Mouse (Mus musculus): ENCODE data around the gene Spon1.
A peak's percentile ranks its signal among the peaks of the same experiment; 100 is the strongest.

Spon1 gene

DNA sequence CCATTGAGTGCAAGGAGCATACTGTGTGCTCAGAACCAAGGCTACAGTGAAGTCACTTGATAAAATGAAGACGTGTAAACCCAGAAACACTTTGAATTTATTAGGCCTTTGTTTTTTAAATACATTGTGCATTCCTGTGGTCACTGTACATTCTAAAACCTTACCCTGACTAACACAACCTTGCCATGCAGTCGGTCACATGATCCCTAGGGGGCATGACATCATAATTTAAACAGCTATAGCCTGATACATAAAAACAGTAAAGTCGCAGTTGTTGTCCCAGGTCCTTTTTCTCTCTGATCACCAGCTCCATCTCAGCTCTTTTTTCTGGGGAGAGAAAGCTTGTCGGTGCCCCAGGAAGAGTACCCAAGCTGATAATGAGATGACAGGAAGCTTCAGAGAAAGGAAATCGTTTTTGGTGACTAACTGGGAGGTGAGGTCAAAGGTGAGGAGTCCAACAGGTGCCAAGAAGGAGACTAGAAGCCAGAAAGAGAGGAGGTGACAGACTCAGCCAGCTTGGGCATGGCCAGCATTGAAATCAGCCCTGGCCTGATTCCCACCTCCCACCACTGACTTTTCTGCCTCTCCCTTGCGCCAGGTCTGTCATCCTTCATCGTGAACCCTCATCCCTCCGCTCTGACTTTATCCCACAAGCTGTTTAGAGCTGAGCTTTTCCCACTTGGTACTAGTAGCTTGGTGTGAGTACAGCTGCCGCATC, 246.1 kb downstream of the Spon1 start:
- no peaks in the 10 kb centered on the region for H3K4me1 ChIP-seq (replicated peaks; ENCODE audit: low read depth, low read length)
- no peak overlapping the region for H3K4me3 ChIP-seq (replicated peaks; ENCODE audit: low read length)
- no peaks in the 10 kb centered on the region for H3K36me3 ChIP-seq (ENCODE audit: insufficient read depth, low read length)
- TF ChIP-seq CTCF (conservative IDR thresholded peaks at IDR 0.05; ENCODE audit: low read length), result no peak
- TF ChIP-seq POU5F1 (IDR thresholded peaks at IDR 0.05; ENCODE audit: borderline replicate concordance, low read length), result no peak
- TF ChIP-seq NANOG (IDR thresholded peaks at IDR 0.05; ENCODE audit: borderline replicate concordance, low read length), result no peak
- H3K9me3 ChIP-seq (ENCODE audit: low read length), result no peaks in the 10 kb centered on the region
- H3K27me3 ChIP-seq (ENCODE audit: insufficient read depth, low read length), result peaks cover 8% of the 10 kb centered on the region; the same call in 1 of the 2 replicates

DNA sequence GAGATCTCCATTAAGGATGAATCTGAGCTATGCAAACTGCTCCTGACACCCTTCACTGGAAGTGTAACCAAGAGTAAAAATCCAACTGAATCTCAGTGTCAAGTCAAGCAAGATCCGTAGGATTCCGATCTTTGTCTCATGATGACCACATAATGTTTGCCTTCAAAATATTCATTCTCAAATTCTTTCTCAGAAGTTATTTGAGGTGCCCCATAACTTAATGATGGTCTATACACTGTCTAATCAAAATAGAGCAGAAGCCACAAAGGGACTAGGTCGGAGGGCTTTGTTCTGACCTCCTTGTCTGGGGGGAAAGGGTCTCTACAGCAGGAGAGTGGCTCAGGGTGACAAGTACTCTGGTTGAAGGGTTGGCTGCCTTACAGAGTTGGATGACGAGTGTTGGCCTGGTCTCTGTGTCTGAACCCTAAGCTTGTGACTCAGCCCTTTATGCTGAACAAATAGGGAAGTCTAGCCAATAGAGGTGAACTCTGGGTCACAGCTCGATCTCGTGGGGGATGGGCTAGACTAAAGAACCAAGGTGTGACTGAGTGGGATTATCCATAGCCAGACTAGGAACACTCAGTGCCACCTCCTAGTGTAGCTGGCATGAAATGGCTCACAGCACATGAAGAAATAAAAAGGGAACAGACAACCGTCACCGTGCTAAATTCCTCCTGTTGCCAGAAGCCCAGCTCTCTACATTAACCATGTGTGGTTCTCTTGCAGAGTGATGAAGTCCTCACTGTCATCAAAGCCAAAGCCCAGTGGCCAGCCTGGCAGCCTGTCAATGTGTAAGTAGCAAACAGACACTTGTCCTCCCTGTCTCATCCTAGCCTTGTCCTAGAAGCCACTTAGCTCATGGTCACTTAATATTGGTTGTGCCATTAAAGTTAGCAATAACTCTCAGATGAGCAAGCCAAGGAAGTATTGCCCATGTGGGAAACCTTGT, 250.5 kb downstream of the Spon1 start:
- no peak overlapping the region for H3K4me3 ChIP-seq (replicated peaks; ENCODE audit: low read length)
- H3K36me3 ChIP-seq (ENCODE audit: insufficient read depth, low read length), result no peaks in the 10 kb centered on the region
- 0 out of 2 replicates have a peak, but pooled peaks cover 2% of the 10 kb centered on the region for H3K4me1 ChIP-seq (replicated peaks; ENCODE audit: low read depth, low read length)
- peaks cover 2% of the 10 kb centered on the region; the same call in 1 of the 2 replicates for H3K27me3 ChIP-seq (ENCODE audit: insufficient read depth, low read length)
- no peaks in the 10 kb centered on the region for H3K9me3 ChIP-seq (ENCODE audit: low read length)
- TF ChIP-seq CTCF (conservative IDR thresholded peaks at IDR 0.05; ENCODE audit: low read length) (no peak), POU5F1 (IDR thresholded peaks at IDR 0.05; ENCODE audit: borderline replicate concordance, low read length) (no peak), NANOG (IDR thresholded peaks at IDR 0.05; ENCODE audit: borderline replicate concordance, low read length) (no peak)

DNA sequence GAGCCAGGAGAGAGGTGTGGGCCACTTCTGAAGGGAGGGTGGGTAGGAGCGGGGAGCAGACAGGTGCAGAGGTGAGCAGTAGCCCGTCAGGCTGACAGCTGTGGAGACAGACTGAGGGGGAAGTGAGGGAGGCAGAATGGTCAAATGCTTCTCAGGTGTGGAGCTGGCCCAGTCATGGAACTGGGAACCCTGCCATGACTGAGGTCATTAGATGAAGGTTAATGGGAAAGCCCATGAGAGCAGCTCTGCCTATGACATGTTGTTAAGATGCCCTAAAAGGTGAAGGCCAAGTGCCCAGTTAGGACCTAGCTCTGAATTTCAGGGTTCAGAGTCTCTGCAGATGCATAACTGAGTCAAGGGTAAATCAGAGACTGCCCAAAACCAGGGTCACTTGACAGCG, 253.1 kb downstream of the Spon1 start:
- TF ChIP-seq NANOG (IDR thresholded peaks at IDR 0.05; ENCODE audit: borderline replicate concordance, low read length) (no peak), CTCF (conservative IDR thresholded peaks at IDR 0.05; ENCODE audit: low read length) (no peak), POU5F1 (IDR thresholded peaks at IDR 0.05; ENCODE audit: borderline replicate concordance, low read length) (no peak)
- H3K36me3 ChIP-seq (ENCODE audit: insufficient read depth, low read length), result no peaks in the 10 kb centered on the region
- H3K4me1 ChIP-seq (replicated peaks; ENCODE audit: low read depth, low read length), result 0 out of 2 replicates have a peak, but pooled peaks cover 2% of the 10 kb centered on the region
- no peak overlapping the region for H3K4me3 ChIP-seq (replicated peaks; ENCODE audit: low read length)
- H3K27me3 ChIP-seq (ENCODE audit: insufficient read depth, low read length), result peaks cover 2% of the 10 kb centered on the region; the same call in 1 of the 2 replicates
- no peaks in the 10 kb centered on the region for H3K9me3 ChIP-seq (ENCODE audit: low read length)

DNA sequence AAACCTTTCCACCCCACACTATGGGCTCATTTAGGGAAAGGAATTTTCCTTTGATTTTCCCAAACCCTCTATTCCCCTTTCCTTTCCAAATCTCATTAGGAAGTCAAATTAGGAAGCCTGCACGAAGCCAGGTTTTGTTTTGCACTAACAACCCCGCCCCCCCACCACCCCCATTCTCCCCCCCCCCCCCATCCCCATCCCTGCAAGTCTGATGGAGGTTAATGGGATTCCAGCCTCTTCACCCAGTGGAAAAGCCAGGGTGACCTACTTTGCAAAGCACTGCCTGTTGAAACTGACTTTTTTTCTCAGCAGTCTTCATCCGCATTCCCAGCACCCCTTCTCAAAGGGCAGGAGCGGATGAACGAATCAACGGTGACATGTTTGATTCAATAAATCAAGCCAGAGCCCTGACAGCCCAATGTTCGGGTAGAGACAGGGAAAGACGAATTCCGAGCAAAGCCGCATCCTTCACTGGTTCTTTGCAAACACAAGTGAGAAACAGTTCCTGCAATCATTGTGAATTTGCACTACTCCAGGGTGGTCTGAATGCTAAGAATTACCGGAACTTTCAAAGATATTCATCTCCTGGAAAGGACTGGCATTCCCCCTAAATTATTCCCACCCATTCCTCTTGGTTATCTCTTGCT, 254.4 kb downstream of the Spon1 start:
- TF ChIP-seq POU5F1 (IDR thresholded peaks at IDR 0.05; ENCODE audit: borderline replicate concordance, low read length), result no peak
- no peak for TF ChIP-seq CTCF (conservative IDR thresholded peaks at IDR 0.05; ENCODE audit: low read length)
- no peak for TF ChIP-seq NANOG (IDR thresholded peaks at IDR 0.05; ENCODE audit: borderline replicate concordance, low read length)
- Histone ChIP-seq H3K27me3 (ENCODE audit: insufficient read depth, low read length) (peaks cover 2% of the 10 kb centered on the region; the same call in 1 of the 2 replicates), H3K9me3 (ENCODE audit: low read length) (peaks cover 7% of the 10 kb centered on the region; the same call in 1 of the 2 replicates), H3K36me3 (ENCODE audit: insufficient read depth, low read length) (no peaks in the 10 kb centered on the region), H3K4me1 (replicated peaks; ENCODE audit: low read depth, low read length) (0 out of 2 replicates have a peak, but pooled peaks cover 2% of the 10 kb centered on the region), H3K4me3 (replicated peaks; ENCODE audit: low read length) (no peak overlapping the region)

DNA sequence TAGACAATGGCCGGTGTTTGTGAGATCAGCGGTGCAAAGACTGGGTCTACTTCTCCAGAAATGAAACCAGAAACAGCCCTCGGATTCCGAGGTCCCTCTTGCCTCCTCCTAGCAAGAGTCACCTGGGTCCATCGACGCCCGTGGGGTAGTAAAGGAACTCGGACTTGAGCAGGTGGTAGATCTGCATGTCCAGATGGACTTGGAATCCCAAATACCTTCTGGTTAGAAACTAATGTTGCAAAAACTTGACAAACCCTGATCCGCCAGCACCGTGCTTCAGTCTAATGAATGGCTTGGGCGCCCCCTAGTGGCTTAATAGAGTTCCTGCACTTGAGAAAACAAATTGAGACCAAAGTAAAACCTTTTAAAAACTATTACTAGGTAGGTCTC, 254.9 kb downstream of the Spon1 start:
- no peak for TF ChIP-seq NANOG (IDR thresholded peaks at IDR 0.05; ENCODE audit: borderline replicate concordance, low read length)
- peak; percentile 75 for TF ChIP-seq CTCF (conservative IDR thresholded peaks at IDR 0.05; ENCODE audit: low read length)
- TF ChIP-seq POU5F1 (IDR thresholded peaks at IDR 0.05; ENCODE audit: borderline replicate concordance, low read length), result no peak
- H3K4me1 ChIP-seq (replicated peaks; ENCODE audit: low read depth, low read length), result 0 out of 2 replicates have a peak, but pooled peaks cover 2% of the 10 kb centered on the region
- no peaks in the 10 kb centered on the region for H3K36me3 ChIP-seq (ENCODE audit: insufficient read depth, low read length)
- peaks cover 7% of the 10 kb centered on the region; the same call in 1 of the 2 replicates for H3K9me3 ChIP-seq (ENCODE audit: low read length)
- peaks cover 5% of the 10 kb centered on the region; the same call in 1 of the 2 replicates for H3K27me3 ChIP-seq (ENCODE audit: insufficient read depth, low read length)
- H3K4me3 ChIP-seq (replicated peaks; ENCODE audit: low read length), result no peak overlapping the region

DNA sequence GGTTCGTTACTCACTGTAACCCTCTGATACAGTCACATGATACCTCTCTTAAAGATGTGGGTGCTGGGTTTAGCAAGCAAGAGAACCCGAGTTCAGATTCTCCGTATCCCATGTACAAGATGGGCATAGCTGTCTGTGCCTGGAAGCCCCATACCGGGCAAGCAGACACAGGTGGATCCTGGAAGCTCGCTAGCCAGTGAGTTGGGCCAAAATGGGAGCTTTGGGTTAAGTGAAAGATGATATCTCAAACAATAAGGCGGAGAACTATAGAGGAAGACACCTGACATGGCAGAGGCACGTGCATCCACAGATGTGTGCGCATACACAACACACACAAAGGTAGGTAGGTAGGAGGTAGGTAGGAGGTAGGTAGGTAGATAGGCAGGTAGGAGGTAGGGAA, 261.1 kb downstream of the Spon1 start:
- H3K4me3 ChIP-seq (replicated peaks; ENCODE audit: low read length), result no peak overlapping the region
- TF ChIP-seq POU5F1 (IDR thresholded peaks at IDR 0.05; ENCODE audit: borderline replicate concordance, low read length) (no peak), CTCF (conservative IDR thresholded peaks at IDR 0.05; ENCODE audit: low read length) (no peak), NANOG (IDR thresholded peaks at IDR 0.05; ENCODE audit: borderline replicate concordance, low read length) (no peak)
- no peaks in the 10 kb centered on the region for H3K36me3 ChIP-seq (ENCODE audit: insufficient read depth, low read length)
- H3K9me3 ChIP-seq (ENCODE audit: low read length), result peaks cover 7% of the 10 kb centered on the region; the same call in 1 of the 2 replicates
- H3K27me3 ChIP-seq (ENCODE audit: insufficient read depth, low read length), result peaks cover 11% of the 10 kb centered on the region
- no peaks in the 10 kb centered on the region for H3K4me1 ChIP-seq (replicated peaks; ENCODE audit: low read depth, low read length)

DNA sequence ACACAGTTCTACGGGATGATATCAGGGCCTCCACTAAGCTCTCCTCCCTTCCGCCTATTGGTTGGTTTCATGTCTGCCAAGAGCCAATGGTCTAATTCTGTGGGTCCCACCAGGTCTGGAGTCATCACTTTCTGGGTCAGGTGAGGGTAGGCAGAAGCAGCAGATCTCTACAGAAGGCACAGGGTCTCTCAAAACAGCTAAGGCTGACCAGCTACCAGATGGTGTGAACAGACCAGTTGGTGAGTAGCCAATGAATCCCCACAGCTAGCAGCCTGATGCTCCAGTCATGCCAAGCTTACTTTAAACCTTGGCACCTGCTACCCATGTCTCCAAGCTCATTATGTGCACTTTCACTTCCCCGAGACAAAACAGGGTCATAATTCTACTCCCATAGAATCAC, 261.6 kb downstream of the Spon1 start:
- H3K4me1 ChIP-seq (replicated peaks; ENCODE audit: low read depth, low read length), result peaks cover under 1% of the 10 kb centered on the region; the same call in 1 of the 2 replicates
- peaks cover 7% of the 10 kb centered on the region; the same call in 1 of the 2 replicates for H3K9me3 ChIP-seq (ENCODE audit: low read length)
- no peak overlapping the region for H3K4me3 ChIP-seq (replicated peaks; ENCODE audit: low read length)
- TF ChIP-seq CTCF (conservative IDR thresholded peaks at IDR 0.05; ENCODE audit: low read length), result no peak
- no peaks in the 10 kb centered on the region for H3K36me3 ChIP-seq (ENCODE audit: insufficient read depth, low read length)
- peaks cover 16% of the 10 kb centered on the region for H3K27me3 ChIP-seq (ENCODE audit: insufficient read depth, low read length)

DNA sequence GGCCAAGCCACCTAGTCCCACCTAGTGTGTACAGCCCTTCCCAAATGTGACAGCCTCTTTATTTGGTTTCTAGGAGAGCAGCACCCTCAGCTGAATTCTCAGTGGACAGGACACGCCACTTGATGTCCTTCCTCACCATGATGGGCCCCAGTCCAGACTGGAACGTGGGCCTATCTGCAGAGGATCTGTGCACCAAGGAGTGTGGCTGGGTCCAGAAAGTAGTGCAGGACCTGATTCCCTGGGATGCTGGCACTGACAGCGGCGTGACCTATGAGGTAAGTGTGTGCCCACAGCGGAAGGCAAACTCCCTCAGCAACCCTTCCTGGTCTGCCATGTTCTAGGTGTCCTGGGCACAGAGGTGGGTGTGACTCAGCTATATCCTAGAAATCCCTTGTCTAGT, 263.0 kb downstream of the Spon1 start:
- H3K4me3 ChIP-seq (replicated peaks; ENCODE audit: low read length), result no peak overlapping the region
- peaks cover 7% of the 10 kb centered on the region; the same call in 1 of the 2 replicates for H3K9me3 ChIP-seq (ENCODE audit: low read length)
- peaks cover 14% of the 10 kb centered on the region for H3K4me1 ChIP-seq (replicated peaks; ENCODE audit: low read depth, low read length)
- peaks cover 30% of the 10 kb centered on the region for H3K27me3 ChIP-seq (ENCODE audit: insufficient read depth, low read length)
- no peak for TF ChIP-seq NANOG (IDR thresholded peaks at IDR 0.05; ENCODE audit: borderline replicate concordance, low read length)
- no peak for TF ChIP-seq POU5F1 (IDR thresholded peaks at IDR 0.05; ENCODE audit: borderline replicate concordance, low read length)
- no peak for TF ChIP-seq CTCF (conservative IDR thresholded peaks at IDR 0.05; ENCODE audit: low read length)
- H3K36me3 ChIP-seq (ENCODE audit: insufficient read depth, low read length), result no peaks in the 10 kb centered on the region

Measured in E14TG2a.4 (cell line).